Mouse (Mus musculus) intestine, embryonic 16.5 days (tissue): Measurements from ENCODE around the gene Atp8a2. TPM values are rescaled to one million over a fixed set of nuclear protein-coding genes. Genes with fewer than 3 reads are reported as not detected.

Experiments used
- ATAC-seq: fragments of 200-750 bp; cut with Nextera tagmentation; 2 replicates; pipeline ENCODE4 v1.8.0; 2017; ENCODE audit warnings: moderate TSS enrichment, moderate library complexity
- H3K27ac ChIP-seq: fragments of 300-500 bp; sonication (generic); 2 replicates; pipeline ENCODE4 v1.5.1; 2014; ENCODE audit warnings: mild to moderate bottlenecking, low read length
- H3K27me3 ChIP-seq: fragments of 300-500 bp; sonication (generic); replicated peaks from 2 replicates; pipeline ENCODE4 v1.6.1; 2014; ENCODE audit warnings: low read length, control low read depth, mixed read lengths; ENCODE audit not compliant: control insufficient read depth, insufficient read depth
- H3K36me3 ChIP-seq: fragments of 300-500 bp; sonication (generic); 2 replicates; pipeline ENCODE4 v1.6.1; 2014; ENCODE audit warnings: low read length, control low read depth; ENCODE audit not compliant: control insufficient read depth, insufficient read depth
- H3K4me1 ChIP-seq: fragments of 300-500 bp; sonication (generic); 2 replicates; pipeline ENCODE4 v1.6.1; 2014; ENCODE audit warnings: low read length, control low read depth, mixed read lengths; ENCODE audit not compliant: control insufficient read depth, insufficient read depth
- H3K4me2 ChIP-seq: fragments of 300-500 bp; sonication (generic); 2 replicates; pipeline ENCODE4 v1.6.1; 2014; ENCODE audit warnings: low read depth, low read length, control low read depth
- H3K4me3 ChIP-seq: fragments of 300-500 bp; sonication (generic); 2 replicates; pipeline ENCODE4 v1.5.1; 2014; ENCODE audit warnings: mild to moderate bottlenecking, low read length
- H3K9ac ChIP-seq: fragments of 300-500 bp; sonication (generic); 2 replicates; pipeline ENCODE4 v1.6.1; 2014; ENCODE audit warnings: low read depth, low read length
- H3K9me3 ChIP-seq: fragments of 300-500 bp; sonication (generic); 2 replicates; pipeline ENCODE4 v1.6.1; 2016; ENCODE audit warnings: low read length, control low read depth; ENCODE audit not compliant: control insufficient read depth
- WGBS: fragments of 180-500 bp; shearing (Covaris S2); extraction: QIAGEN DNeasy Blood & Tissue Kit; methylation state at CpG from one replicate; pipeline ENCODE4 v1.1.7; 2014; 5-methylcytosine and 5-hydroxymethylcytosine counted together
- polyA plus RNA-seq: library from polyadenylated mRNA; unstranded; fragments of >200 nt; fragmentation: Nextera tagmentation; extraction: Ambion mirVana; gene quantifications from 2 replicates; pipeline ENCODE4 v1.2.1, GENCODE M21; 2015

Gene Atp8a2
- polyA plus RNA-seq, 1 experiment from 2014 or later, result 6.7 TPM

GRCm38 (mm10) chr14:59759900-59760493 lies 437.0 kb downstream of the Atp8a2 start:
- ATAC-seq, result peak; percentile 98
- H3K9ac ChIP-seq, result no peak overlapping the region
- no peaks in the 10 kb centered on the region for H3K36me3 ChIP-seq
- H3K9me3 ChIP-seq, result no peaks in the 10 kb centered on the region
- WGBS, result 52% methylated on average over 12 of the region's 12 CpGs
- peak overlapping the region; percentile 82 for H3K27ac ChIP-seq
- peak overlapping the region; percentile 17; the same call in 1 of the 2 replicates for H3K4me3 ChIP-seq
- H3K4me1 ChIP-seq, result peaks cover 10% of the 10 kb centered on the region
- H3K27me3 ChIP-seq, result no peaks in the 10 kb centered on the region
- H3K4me2 ChIP-seq, result no peak overlapping the region

- Histone ChIP-seq H3K9ac (no peak overlapping the region), H3K4me2 (no peak overlapping the region), H3K36me3 (no peaks in the 10 kb centered on the region), H3K4me3 (no peak overlapping the region), H3K27ac (peak overlapping the region; percentile 82), H3K4me1 (peaks cover 10% of the 10 kb centered on the region), H3K9me3 (no peaks in the 10 kb centered on the region), H3K27me3 (no peaks in the 10 kb centered on the region)
- WGBS, result 53% methylated on average over 15 of the region's 15 CpGs
- ATAC-seq, result peak; percentile 45
Measured at GRCm38 (mm10) chr14:59759196-59759839, 437.7 kb downstream of the Atp8a2 start.

- H3K9me3 ChIP-seq, result 0 out of 2 replicates have a peak, but pooled peaks cover 3% of the 10 kb centered on the region
- H3K4me3 ChIP-seq, result no peak overlapping the region
- no peaks in the 10 kb centered on the region for H3K4me1 ChIP-seq
- H3K27me3 ChIP-seq, result no peaks in the 10 kb centered on the region
- no peak overlapping the region for H3K9ac ChIP-seq
- no peaks in the 10 kb centered on the region for H3K36me3 ChIP-seq
- ATAC-seq, result no peak
- H3K27ac ChIP-seq, result no peak overlapping the region
- WGBS, result 86% methylated on average over 3 of the region's 3 CpGs
- no peak overlapping the region for H3K4me2 ChIP-seq
Measured at GRCm38 (mm10) chr14:59752401-59752800, 444.6 kb downstream of the Atp8a2 start.

- 90% methylated on average over 6 of the region's 6 CpGs for WGBS
- H3K27ac ChIP-seq, result no peak overlapping the region
- H3K4me2 ChIP-seq, result no peak overlapping the region
- no peak for ATAC-seq
- H3K27me3 ChIP-seq, result no peaks in the 10 kb centered on the region
- H3K4me3 ChIP-seq, result no peak overlapping the region
- H3K36me3 ChIP-seq, result no peaks in the 10 kb centered on the region
- no peak overlapping the region for H3K9ac ChIP-seq
- H3K4me1 ChIP-seq, result no peaks in the 10 kb centered on the region
- H3K9me3 ChIP-seq, result 0 out of 2 replicates have a peak, but pooled peaks cover 4% of the 10 kb centered on the region
Measured at GRCm38 (mm10) chr14:59750005-59750404, 447.0 kb downstream of the Atp8a2 start.

- Histone ChIP-seq H3K27ac (no peak overlapping the region), H3K4me2 (no peak overlapping the region), H3K36me3 (no peaks in the 10 kb centered on the region), H3K27me3 (no peaks in the 10 kb centered on the region), H3K4me3 (no peak overlapping the region), H3K9ac (no peak overlapping the region), H3K4me1 (no peaks in the 10 kb centered on the region), H3K9me3 (0 out of 2 replicates have a peak, but pooled peaks cover 4% of the 10 kb centered on the region)
- 64% methylated on average over 4 of the region's 4 CpGs for WGBS
- no peak for ATAC-seq
Measured at GRCm38 (mm10) chr14:59745676-59746075, 451.3 kb downstream of the Atp8a2 start.

- Histone ChIP-seq H3K27ac (no peak overlapping the region), H3K4me2 (no peak overlapping the region), H3K9ac (no peak overlapping the region), H3K4me1 (no peaks in the 10 kb centered on the region), H3K9me3 (no peaks in the 10 kb centered on the region), H3K36me3 (no peaks in the 10 kb centered on the region), H3K27me3 (no peaks in the 10 kb centered on the region), H3K4me3 (no peak overlapping the region)
- ATAC-seq, result no peak
- 90% methylated on average over 5 of the region's 5 CpGs for WGBS
Measured at GRCm38 (mm10) chr14:59741752-59742151, 455.2 kb downstream of the Atp8a2 start.

GRCm38 (mm10) chr14:59739446-59739845 lies 457.5 kb downstream of the Atp8a2 start:
- WGBS, result 61% methylated on average over 6 of the region's 6 CpGs
- no peaks in the 10 kb centered on the region for H3K27me3 ChIP-seq

GRCm38 (mm10) chr14:59737734-59738294 lies 459.2 kb downstream of the Atp8a2 start:
- H3K4me2 ChIP-seq, result no peak overlapping the region
- no peaks in the 10 kb centered on the region for H3K27me3 ChIP-seq
- no peaks in the 10 kb centered on the region for H3K4me1 ChIP-seq
- H3K27ac ChIP-seq, result no peak overlapping the region
- WGBS, result 79% methylated on average over 8 of the region's 8 CpGs
- H3K4me3 ChIP-seq, result no peak overlapping the region
- no peak overlapping the region for H3K9ac ChIP-seq
- H3K36me3 ChIP-seq, result no peaks in the 10 kb centered on the region
- no peaks in the 10 kb centered on the region for H3K9me3 ChIP-seq
- ATAC-seq, result no peak

More at GRCm38 (mm10) chr14:59739446-59739845, 457.5 kb downstream of the Atp8a2 start:
- Histone ChIP-seq H3K36me3 (no peaks in the 10 kb centered on the region), H3K9ac (no peak overlapping the region), H3K4me1 (no peaks in the 10 kb centered on the region), H3K9me3 (no peaks in the 10 kb centered on the region), H3K4me3 (no peak overlapping the region), H3K4me2 (no peak overlapping the region), H3K27ac (no peak overlapping the region)
- ATAC-seq, result no peak

- no peak overlapping the region for H3K4me3 ChIP-seq
- 68% methylated on average over 9 of the region's 9 CpGs for WGBS
- H3K27me3 ChIP-seq, result no peaks in the 10 kb centered on the region
- no peaks in the 10 kb centered on the region for H3K9me3 ChIP-seq
- H3K36me3 ChIP-seq, result no peaks in the 10 kb centered on the region
- no peak overlapping the region for H3K9ac ChIP-seq
- no peaks in the 10 kb centered on the region for H3K4me1 ChIP-seq
- H3K27ac ChIP-seq, result no peak overlapping the region
- no peak for ATAC-seq
- H3K4me2 ChIP-seq, result no peak overlapping the region
Measured at GRCm38 (mm10) chr14:59736861-59737700, 459.9 kb downstream of the Atp8a2 start.
